Mouse (Mus musculus) adrenal gland, postnatal 25 days (tissue): ENCODE data around the gene Scgb3a1. TPM values are rescaled to one million over a fixed set of nuclear protein-coding genes. Genes with fewer than 3 reads are reported as not detected.

ENCODE experiments used
- DNase-seq: peaks from one replicate; pipeline ENCODE4 v3.0.0; 2021; ENCODE audit warnings: mixed read lengths
- total RNA-seq: library from RNA; stranded (reverse); gene quantifications from 2 replicates; pipeline ENCODE4 v1.2.3, GENCODE M21; 2021

Gene Scgb3a1
- total RNA-seq, 1 experiment from 2014 or later: not detected

DNA sequence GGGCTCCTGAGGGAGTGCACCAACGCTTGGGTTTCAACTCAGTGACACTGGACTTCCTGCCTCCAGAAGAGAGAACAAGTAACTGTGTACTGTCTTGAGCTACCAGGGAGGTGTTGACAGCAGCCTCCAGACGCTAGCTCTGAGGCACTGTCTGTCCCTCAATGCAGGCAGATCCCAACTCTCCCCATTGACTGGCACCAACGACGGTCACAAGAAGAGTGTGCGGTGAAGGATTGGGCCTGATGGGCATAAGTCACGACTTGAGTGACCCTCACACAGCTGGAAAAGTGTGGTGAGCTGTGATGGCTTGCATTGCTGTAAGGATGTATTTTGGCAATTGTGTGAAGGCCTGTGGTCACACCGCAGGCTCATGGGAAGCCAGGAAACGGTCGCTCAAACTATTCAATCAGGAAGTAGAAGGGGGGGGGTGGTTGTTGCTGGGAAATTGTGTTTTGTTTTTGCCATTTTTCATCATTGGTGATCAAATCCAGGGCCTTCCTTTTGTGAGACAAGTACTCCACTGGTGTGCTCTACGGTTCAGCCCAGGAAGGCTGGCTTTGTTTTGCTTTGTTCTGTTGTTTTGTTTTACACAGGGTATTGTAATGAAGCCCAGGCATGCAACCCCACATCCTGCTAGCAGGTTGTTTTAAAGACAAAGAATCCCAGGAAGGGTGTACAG lies 4.5 kb upstream of the Scgb3a1 start:
- DNase-seq: no peak

DNA sequence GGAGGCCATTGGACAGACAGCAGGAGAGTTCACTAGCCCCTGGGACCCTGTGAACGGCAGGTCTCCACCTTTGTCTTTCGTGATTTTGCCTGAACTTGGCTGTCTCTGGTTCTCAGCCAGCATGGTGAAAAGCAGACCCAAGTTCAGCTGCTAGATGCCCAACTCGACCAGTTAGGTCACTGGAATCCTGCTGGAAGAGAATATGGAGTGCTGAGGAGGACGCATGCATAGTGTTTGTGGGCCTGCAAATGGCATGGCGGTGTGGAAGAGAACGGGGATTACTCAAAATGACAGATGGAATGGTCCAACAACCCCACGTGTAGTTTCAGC lies 4.0 kb upstream of the Scgb3a1 start:
- no peak for DNase-seq

DNA sequence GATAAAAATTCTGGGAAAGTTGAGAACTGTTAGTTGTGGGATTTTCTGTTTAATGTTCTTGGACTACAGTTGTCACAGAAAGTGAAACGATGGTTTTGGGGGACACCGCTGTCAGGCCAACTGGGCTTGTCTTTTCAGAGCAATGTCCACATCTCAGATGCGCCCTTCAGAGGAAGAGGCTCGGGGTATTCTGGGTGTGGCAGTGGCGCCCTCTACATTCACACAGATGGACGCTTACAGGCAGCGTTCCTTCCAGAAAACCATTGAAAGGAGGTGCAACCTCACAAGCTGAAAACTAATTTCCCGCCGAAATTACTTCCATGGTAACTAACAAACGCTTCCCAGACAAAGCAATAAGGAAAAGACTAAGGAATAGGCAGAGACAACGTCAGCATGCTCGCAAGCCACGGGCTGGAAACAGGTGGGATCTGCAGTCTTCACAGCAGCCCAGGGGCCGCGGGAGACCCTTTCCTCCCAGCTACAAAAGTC lies 1.1 kb upstream of the Scgb3a1 start:
- no peak for DNase-seq

DNA sequence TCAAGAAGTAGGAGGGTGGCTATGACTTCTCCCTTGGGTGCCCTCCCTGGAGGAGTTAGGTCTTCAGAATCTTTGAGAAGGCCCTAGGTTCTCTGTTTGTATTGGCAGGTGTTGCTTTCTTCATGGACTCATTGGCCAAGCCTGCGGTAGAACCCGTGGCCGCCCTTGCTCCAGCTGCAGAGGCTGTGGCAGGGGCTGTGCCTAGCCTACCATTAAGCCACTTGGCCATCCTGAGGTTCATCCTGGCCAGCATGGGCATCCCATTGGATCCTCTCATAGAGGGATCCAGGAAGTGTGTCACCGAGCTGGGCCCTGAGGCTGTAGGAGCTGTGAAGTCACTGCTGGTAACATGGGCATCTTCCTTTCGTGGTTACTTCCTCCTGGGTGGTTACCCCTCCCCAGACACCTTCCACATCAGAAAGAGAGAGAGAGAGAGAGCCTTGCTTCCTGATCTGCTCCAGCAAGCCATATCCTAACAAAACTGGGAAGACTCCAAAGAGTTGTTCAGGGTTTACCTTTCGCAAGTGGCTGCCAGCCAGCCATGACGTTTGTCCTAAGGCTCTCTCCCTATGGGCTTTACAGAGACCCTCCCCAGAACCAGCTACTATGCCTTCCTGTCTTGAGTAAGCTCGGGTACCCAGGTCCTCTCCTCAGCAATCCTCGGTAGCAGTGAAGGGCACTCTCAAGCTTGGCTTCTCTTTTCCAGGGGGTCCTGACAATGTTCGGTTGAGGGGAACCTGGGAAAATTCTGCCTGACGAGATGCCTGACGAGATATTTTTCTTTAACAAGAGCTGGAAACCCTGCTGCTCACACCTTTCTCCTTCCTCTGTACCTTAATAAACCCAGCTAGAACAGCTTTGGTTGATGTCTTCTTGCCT lies 1.1 kb downstream of the Scgb3a1 start:
- no peak for DNase-seq

DNA sequence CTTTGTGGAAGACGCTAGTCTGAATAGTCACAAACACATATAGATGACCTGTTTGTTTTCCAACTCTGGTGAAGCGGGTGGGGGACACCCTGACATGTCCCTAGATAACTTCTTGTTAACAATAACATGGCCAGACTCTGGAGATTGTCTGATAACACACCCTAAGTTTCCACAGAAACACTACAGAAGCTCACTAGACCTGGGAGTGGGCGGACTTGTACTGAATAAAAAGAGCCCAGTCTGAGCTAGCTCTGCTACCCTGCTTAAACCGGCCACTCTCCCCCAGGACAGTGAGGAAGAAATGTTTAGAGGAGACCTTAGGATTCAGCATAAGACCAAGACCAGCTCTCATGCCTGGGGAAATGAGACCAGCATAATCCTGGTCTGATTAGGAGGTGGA lies 2.1 kb downstream of the Scgb3a1 start:
- DNase-seq: no peak

DNA sequence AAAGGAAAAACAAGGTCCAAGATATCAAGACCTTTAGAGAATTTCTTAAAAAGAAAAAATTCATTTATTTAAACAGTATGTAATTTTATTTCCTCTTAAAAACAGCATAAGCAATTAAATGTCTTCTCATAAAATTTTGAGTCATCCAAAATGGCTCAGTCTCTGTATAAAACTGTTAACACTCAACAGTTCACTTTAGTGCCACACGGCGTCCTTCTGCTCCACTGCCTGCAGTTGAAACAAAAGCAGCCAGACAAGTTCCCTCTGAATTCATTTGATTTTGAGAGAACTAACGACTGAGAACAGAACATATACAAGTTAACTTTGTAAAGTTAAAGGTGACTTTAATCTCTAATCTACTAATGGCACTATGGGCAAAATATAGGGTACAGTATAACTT lies 10.0 kb downstream of the Scgb3a1 start:
- DNase-seq: no peak

DNA sequence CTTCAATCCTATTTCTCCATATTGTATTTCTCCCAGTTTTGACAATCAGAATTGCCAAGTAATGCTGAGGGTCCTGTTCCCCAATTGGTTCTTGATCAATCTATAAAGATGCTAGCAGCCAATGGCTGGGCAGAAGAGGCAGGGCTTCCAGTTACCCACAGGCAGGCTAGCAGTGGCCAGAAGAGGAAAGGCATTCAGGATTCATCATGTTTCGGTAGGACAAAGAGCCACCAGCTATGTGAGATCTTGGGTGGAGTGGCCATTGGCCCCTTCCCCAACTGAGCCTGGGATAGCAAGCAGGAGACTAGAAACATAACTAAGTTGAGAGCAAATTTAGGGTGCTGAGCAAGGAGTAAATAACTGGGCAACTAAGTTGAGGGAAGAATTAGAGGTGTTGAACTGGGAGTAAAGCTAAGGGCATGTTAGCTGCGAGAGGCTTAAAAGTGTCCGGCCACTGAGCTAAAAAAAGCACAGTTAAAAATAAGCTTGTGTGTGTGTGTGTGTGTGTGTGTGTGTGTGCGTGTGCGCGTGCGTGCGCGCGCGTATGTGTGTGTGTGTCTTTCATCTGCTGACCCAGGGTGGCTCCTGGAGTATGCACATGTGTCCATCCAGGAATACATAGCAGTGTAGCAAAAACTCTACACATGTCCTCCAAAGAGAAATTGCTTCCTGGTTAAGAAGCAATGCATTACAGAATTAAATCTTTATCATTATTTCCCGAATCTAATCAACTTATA lies 21.0 kb downstream of the Scgb3a1 start:
- DNase-seq: no peak

DNA sequence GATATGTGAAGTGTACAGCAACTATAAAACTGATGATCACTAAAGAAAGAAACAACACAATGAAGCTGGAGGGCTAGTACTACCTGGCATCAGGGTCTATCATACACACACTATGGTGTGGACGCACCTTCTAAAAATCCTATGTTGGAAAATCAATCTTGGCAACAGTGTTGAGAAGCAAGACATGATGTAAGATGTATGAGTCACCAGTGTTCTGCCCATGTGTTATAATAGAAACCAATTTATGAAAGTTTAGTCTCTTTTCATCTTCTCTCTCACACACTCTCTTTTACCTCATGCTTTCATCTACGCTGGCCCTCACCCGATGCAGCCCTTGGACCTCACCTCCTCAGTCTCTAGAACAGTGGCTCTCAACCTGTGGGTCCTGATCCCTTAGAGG lies 31.6 kb downstream of the Scgb3a1 start:
- no peak for DNase-seq

DNA sequence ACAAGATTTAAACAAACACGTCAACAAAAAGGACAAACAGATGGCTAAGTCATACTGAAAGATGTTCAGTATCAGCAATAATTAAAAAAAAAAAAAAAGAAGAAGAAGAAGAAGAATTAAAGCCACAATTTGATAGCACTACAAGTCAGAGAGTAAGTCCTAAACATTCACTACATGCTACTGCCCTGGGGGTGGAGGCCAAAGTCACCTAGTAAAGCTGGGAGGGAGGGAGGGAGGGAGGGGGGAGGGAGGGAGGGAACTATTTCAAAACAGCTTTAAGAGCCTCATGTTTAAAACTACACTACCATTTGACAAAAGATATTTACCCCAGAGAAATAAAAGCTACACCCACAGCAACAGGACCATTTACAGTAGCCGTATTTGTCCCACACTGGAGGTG lies 32.3 kb downstream of the Scgb3a1 start:
- DNase-seq: no peak

DNA sequence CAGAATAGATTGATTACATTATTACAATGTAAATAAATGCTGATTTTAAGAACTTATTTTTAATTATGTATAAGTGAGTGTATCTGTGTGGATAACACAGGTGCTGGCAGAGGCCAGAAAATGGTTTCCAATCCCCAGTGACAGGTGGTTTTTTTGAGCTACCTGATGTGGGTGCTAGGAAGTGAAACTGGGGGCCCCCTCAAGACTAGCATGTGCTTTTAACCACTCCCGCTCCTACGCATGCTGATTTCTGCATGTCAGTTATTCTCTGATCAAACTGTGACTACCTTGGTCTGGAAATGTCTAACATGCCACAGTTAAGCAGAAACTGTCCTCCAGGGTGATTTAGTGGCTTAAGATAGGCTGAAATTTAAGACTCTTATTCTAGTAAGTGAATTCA lies 33.1 kb downstream of the Scgb3a1 start:
- DNase-seq: no peak

DNA sequence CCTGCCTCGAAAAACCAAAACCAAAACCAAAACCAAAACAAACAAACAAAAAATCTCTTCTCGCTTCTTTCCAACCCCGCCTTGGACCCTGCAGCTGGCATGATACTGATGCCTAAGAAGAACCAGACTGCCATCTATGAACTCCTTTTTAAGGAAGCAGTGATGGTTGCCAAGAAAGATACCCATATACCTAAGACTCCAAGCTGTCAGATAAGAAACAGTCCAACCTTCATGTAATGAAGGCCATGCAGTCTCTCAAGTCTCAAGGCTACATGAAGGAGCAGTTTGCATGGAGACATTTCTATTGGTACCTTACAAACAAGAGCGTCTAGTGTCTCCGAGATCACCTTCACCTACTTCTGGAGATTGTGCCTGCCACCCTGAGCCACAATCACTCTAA lies 34.4 kb downstream of the Scgb3a1 start:
- DNase-seq: no peak

DNA sequence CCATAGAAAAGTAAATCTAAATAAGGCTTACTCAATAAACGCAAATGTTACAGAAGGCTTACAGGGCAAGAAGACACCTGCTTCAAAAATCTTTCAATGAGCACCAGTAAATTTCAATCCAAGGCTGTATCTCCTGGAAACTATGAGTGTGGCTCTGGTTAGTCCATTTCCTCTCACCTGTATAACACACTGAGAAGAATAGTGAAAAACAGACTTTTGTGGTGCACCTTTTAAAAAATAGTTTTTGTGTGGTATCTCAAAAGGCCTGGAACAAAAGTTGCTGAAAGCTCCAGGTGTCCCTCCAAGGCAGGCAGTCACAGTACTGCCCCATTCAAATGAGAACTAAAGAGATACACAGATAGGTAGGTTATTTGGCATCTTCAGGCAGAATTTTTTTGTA lies 35.7 kb downstream of the Scgb3a1 start:
- no peak for DNase-seq

DNA sequence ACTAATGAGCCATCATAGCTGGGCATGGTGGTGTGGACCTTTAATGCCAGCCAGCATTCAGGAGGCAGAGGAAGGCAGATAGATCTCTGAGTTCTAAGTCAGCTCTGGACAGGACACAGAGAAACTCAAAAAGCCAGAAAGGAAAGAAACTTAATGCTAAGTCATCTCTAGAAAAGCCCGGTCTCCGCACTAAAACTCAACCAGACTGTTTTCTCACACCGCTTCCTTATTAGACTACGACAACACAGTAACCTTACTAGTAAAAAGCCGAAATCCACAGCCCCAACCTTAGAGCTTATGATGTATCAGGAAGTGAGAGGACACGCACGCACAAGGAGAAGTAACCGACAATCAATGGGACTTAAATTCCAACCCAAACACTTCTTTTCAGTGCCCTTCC lies 38.6 kb downstream of the Scgb3a1 start:
- DNase-seq: no peak

DNA sequence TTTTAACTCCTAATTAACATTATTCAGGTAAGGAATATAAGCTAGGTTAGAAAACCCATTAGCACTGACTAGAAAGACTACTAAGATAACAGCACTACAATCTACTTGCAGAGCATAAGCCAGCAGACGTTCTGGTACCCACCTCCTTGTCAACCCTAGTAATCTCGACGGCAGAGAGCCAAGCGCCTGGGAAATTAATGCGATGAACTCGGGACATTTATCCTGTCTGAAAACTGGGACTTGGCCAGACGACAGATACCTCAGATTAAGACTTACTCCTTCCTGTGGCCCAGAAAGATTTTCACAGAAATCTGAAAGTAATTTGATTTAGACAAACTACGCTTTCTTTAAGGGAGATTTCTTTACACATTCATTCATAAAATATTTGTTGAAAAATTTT lies 41.4 kb downstream of the Scgb3a1 start:
- DNase-seq: peak; percentile 28

DNA sequence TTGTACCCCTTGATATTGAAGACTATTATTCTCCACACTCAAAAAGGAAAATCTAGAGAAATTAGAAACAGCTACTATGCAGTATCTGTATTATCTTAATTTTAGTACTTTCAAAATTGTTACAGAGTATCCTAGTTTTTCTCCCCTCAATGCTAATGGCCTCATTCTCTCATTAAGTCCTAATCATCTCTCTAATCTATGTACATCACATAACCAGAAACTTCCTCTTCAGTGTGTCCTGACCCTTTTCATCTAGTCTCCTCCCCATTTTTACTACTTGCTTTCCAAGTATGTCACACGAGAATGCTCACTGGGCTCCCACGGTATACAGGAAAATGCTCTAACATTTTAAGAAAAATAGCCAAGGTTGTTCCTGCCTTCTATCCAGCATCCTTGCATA lies 44.4 kb downstream of the Scgb3a1 start:
- no peak for DNase-seq

DNA sequence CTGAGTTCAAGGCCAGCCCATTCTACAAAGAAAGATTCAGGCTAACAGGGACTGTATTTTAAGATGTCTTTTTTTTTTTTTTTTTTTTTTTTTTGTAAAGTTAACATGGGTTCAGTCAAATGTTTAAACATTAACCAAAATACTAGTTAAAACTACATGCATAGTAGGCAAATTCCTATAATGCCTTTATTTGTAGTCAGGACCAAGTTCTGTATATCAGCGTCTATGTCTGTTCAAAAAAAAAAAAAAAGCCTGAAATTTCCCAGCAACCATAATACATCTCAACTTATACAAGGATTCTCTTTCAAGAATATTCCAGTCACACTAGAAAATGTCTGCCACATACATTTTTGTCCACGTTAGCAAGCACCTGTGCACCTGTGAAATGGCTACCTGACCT lies 47.3 kb downstream of the Scgb3a1 start:
- no peak for DNase-seq

DNA sequence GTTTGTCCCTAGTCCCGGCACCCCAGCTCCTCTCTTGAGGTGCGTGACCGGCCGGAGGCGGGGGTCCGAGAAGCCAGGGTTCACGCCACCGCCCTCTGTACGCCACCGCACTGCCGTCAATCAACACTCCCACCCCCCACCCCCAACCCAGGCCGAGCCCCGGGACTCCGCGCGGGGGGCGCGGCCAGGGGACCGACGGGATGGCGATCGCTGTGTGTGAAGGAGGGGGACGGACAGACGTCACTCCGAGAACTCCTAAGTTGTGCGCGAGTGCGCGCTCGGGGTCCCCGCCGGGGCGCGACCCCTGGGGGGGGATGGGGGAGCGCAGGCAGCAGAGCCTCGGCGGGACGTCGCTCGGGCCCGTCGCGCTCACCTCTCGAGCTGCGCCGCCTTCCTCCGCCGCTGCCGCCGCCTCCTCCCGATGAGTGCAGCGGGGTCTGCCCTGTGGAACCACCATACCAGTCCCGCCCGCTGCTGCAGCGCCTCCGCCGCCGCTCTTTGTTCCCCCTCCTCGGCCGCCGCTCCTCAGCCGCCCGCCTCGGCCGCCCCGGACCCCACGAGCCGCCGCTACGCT lies 48.7 kb downstream of the Scgb3a1 start:
- DNase-seq: peak; percentile 29

DNA sequence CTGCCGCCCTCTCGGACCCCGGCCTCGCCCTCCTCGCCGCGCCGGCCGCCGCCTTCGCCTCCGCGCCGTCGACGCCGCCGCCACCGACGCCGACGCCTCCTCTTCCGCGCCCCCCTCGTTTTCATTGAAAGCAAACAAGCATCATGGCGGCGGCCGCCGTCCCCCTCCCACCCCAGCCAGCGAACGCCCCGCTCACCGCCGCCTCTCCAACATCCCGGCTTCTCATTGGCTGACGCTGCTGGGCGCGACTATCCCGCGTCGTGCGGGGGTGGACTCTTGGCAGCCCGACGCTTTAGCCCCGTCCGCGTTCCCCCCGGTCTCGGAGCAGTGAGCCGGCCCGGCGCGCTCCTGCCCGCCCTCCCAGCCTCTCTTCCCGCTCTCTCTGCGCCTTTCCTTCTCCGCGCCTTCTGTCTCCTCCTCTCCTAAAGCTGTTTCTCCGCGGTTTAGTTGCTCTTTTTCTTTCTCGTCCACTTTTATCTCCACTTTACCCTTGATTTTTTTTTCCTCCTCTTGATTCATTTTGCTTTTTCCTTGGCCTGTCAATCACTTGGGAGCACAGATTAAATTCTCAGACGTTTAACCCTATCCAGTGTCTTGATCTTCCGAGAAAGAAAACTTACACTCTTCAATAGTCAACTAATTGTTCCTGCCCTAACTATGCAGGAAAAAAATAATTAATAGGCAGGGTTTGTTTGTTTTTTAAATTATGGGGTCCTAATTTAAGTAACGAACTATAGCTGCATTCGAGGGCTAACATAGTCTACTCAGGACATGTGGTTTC lies 49.3 kb downstream of the Scgb3a1 start, which contains the start of gene Cnot6:
Gene Cnot6, minus strand, starts transcription at position 169 of the 781 bp plus-strand sequence.
- DNase-seq: peak; percentile 98

DNA sequence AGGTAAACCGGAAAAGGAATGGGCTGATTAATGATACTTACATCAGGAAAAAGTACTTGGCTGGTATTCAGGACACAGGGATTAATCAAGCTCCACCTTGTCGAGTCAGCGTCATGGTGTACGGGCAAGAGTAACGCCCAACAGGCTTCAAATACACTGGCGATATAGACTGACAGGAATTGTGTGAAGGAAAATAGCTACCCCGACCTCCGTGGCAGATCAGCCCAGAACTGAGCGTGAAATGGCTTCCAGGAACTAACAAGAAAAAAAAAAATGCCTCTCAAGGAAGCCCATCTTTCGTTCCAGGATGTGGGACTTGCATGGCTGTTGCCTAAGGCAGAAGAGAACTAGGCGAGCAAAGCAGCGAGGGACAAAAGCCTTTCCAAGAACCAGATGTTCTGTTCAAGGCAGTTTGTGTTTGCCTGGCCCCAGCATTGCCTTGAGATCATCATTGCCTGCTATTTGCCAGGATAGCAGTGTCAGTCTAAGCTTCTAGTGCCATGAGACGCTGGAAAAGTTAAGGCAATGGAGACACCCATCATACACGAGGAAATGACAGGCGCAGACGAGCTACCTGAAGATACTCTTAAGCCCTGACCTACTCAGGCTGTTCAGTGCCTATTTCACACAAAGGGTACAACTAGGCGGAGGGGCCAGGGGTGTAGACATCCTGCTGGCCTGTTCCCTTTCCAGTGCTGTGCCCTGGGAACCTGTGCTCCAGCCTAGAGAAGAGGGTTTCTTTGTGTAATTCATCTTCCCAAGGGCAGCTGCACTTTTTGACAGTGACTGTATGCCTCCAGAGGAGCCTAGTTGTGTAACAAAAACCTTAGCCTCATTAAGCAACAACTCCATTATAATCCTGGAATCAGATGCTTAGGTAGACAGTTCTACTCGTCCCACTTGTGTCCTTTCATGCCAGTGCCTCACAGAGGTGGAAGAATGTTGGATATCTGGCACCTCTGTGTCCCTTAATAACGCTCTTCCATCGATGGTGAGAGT lies 50.2 kb downstream of the Scgb3a1 start:
- DNase-seq: no peak
